Mouse (Mus musculus) heart, embryonic 15.5 days (tissue): Measurements from ENCODE around the gene Synpo2l. TPM values are rescaled to one million over a fixed set of nuclear protein-coding genes. Genes with fewer than 3 reads are reported as not detected.

Experiments
- ATAC-seq: fragments of 200-750 bp; cut with Nextera tagmentation; replicated peaks from 2 replicates; pipeline ENCODE4 v1.8.0; 2017; ENCODE audit warnings: low read depth, moderate TSS enrichment; ENCODE audit not compliant: insufficient number of reproducible peaks, insufficient read depth, low FRiP score
- H3K27ac ChIP-seq: fragments of 300-500 bp; sonication (generic); 2 replicates; pipeline ENCODE4 v1.5.1; 2015; ENCODE audit warnings: mild to moderate bottlenecking, inconsistent platforms
- H3K27me3 ChIP-seq: fragments of 300-500 bp; sonication (generic); 2 replicates; pipeline ENCODE4 v1.6.1; 2015; ENCODE audit warnings: inconsistent platforms
- H3K36me3 ChIP-seq: fragments of 300-500 bp; sonication (generic); 2 replicates; pipeline ENCODE4 v1.6.1; 2015; ENCODE audit warnings: mild to moderate bottlenecking, inconsistent platforms
- H3K4me1 ChIP-seq: fragments of 300-500 bp; sonication (generic); replicated peaks from 2 replicates; pipeline ENCODE4 v1.6.1; 2015; ENCODE audit warnings: inconsistent platforms
- H3K4me2 ChIP-seq: fragments of 300-500 bp; sonication (generic); 2 replicates; pipeline ENCODE4 v1.6.1; 2015; ENCODE audit warnings: inconsistent platforms, mild to moderate bottlenecking, moderate library complexity
- H3K4me3 ChIP-seq: fragments of 300-500 bp; sonication (generic); 2 replicates; pipeline ENCODE4 v1.5.1; 2015; ENCODE audit warnings: mild to moderate bottlenecking, inconsistent platforms
- H3K9ac ChIP-seq: fragments of 300-500 bp; sonication (generic); 2 replicates; pipeline ENCODE4 v1.6.1; 2015; ENCODE audit warnings: mild to moderate bottlenecking, inconsistent platforms
- H3K9me3 ChIP-seq: fragments of 300-500 bp; sonication (generic); replicated peaks from 2 replicates; pipeline ENCODE4 v1.6.1; 2016; ENCODE audit warnings: inconsistent platforms
- WGBS: fragments of 180-500 bp; shearing (Covaris S2); methylation state at CpG from one replicate; pipeline ENCODE4 v1.1.7; 2015; ENCODE audit warnings: mixed read lengths; 5-methylcytosine and 5-hydroxymethylcytosine counted together
- polyA plus RNA-seq: library from polyadenylated mRNA; unstranded; fragments of >200 nt; fragmentation: Nextera tagmentation; extraction: Ambion mirVana; gene quantifications from 2 replicates; pipeline ENCODE4 v1.2.1, GENCODE M21; 2015

The Synpo2l gene
- polyA plus RNA-seq, 1 experiment from 2014 or later: 174 TPM

GRCm38 (mm10) chr14:20658902-20659301 lies 9.3 kb downstream of the Synpo2l start:
- peak overlapping the region; percentile 94 for H3K27ac ChIP-seq
- no peak overlapping the region for H3K4me3 ChIP-seq
- H3K27me3 ChIP-seq: no peaks in the 10 kb centered on the region
- H3K9me3 ChIP-seq: no peaks in the 10 kb centered on the region
- H3K4me1 ChIP-seq: peaks cover 44% of the 10 kb centered on the region
- no peaks in the 10 kb centered on the region for H3K36me3 ChIP-seq
- H3K4me2 ChIP-seq: no peak overlapping the region
- 0 out of 2 replicates have a peak overlapping the region, but pooled peaks have one; percentile 83 for H3K9ac ChIP-seq
- ATAC-seq: no peak
- WGBS: 76% methylated on average over 6 of the region's 6 CpGs

- no peaks in the 10 kb centered on the region for H3K9me3 ChIP-seq
- H3K9ac ChIP-seq: no peak overlapping the region
- H3K27ac ChIP-seq: no peak overlapping the region
- H3K4me2 ChIP-seq: no peak overlapping the region
- ATAC-seq: no peak
- peaks cover 44% of the 10 kb centered on the region for H3K4me1 ChIP-seq
- H3K36me3 ChIP-seq: no peaks in the 10 kb centered on the region
- H3K4me3 ChIP-seq: no peak overlapping the region
- H3K27me3 ChIP-seq: no peaks in the 10 kb centered on the region
Measured at GRCm38 (mm10) chr14:20658326-20658725, 9.8 kb downstream of the Synpo2l start.

- 18% methylated on average over 11 of the region's 11 CpGs for WGBS
- H3K27me3 ChIP-seq: no peaks in the 10 kb centered on the region
- no peaks in the 10 kb centered on the region for H3K36me3 ChIP-seq
- H3K4me1 ChIP-seq: peaks cover 37% of the 10 kb centered on the region
- peak within 1 kb of the TSS; percentile 18; the same call in 1 of the 2 replicates for H3K9ac ChIP-seq
- H3K9me3 ChIP-seq: no peaks in the 10 kb centered on the region
- no peak for ATAC-seq
- peak within 1 kb of the TSS; percentile 61 for H3K27ac ChIP-seq
- peak within 1 kb of the TSS; percentile 22 for H3K4me3 ChIP-seq
- peak within 1 kb of the TSS; percentile 55 for H3K4me2 ChIP-seq
Measured at GRCm38 (mm10) chr14:20656361-20656760, 11.8 kb downstream of the Synpo2l start, which contains the start of gene Myoz1. Myoz1 (minus strand) TSS chr14:20656540.

- Histone ChIP-seq H3K4me3 (peak overlapping the region; percentile 22), H3K4me1 (peaks cover 33% of the 10 kb centered on the region), H3K36me3 (no peaks in the 10 kb centered on the region), H3K9me3 (no peaks in the 10 kb centered on the region), H3K27me3 (no peaks in the 10 kb centered on the region), H3K9ac (no peak overlapping the region), H3K4me2 (peak overlapping the region; percentile 55), H3K27ac (peak overlapping the region; percentile 61)
- no peak for ATAC-seq
- 50% methylated on average over 9 of the region's 9 CpGs for WGBS
Measured at GRCm38 (mm10) chr14:20655731-20656130, 12.4 kb downstream of the Synpo2l start.

- no peak overlapping the region for H3K4me3 ChIP-seq
- no peaks in the 10 kb centered on the region for H3K27me3 ChIP-seq
- peaks cover 25% of the 10 kb centered on the region for H3K4me1 ChIP-seq
- WGBS: 58% methylated on average over 9 of the region's 9 CpGs
- no peak for ATAC-seq
- peak overlapping the region; percentile 61; the same call in 1 of the 2 replicates for H3K27ac ChIP-seq
- no peaks in the 10 kb centered on the region for H3K9me3 ChIP-seq
- H3K36me3 ChIP-seq: no peaks in the 10 kb centered on the region
- no peak overlapping the region for H3K4me2 ChIP-seq
- no peak overlapping the region for H3K9ac ChIP-seq
Measured at GRCm38 (mm10) chr14:20654690-20655421, 13.3 kb downstream of the Synpo2l start.

- H3K36me3 ChIP-seq: no peaks in the 10 kb centered on the region
- no peaks in the 10 kb centered on the region for H3K27me3 ChIP-seq
- peaks cover 16% of the 10 kb centered on the region for H3K4me1 ChIP-seq
- ATAC-seq: no peak
- WGBS: 38% methylated on average over 4 of the region's 4 CpGs
- H3K9ac ChIP-seq: no peak overlapping the region
- H3K4me2 ChIP-seq: no peak overlapping the region
- H3K4me3 ChIP-seq: no peak overlapping the region
- no peaks in the 10 kb centered on the region for H3K9me3 ChIP-seq
- no peak overlapping the region for H3K27ac ChIP-seq
Measured at GRCm38 (mm10) chr14:20651722-20652256, 16.4 kb downstream of the Synpo2l start.

- H3K4me3 ChIP-seq: no peak overlapping the region
- no peaks in the 10 kb centered on the region for H3K9me3 ChIP-seq
- no peak for ATAC-seq
- no peaks in the 10 kb centered on the region for H3K27me3 ChIP-seq
- no peak overlapping the region for H3K9ac ChIP-seq
- 75% methylated on average over 2 of the region's 2 CpGs for WGBS
- no peaks in the 10 kb centered on the region for H3K36me3 ChIP-seq
- H3K4me2 ChIP-seq: no peak overlapping the region
- H3K4me1 ChIP-seq: peaks cover 11% of the 10 kb centered on the region
- no peak overlapping the region for H3K27ac ChIP-seq
Measured at GRCm38 (mm10) chr14:20651000-20651399, 17.2 kb downstream of the Synpo2l start.

GRCm38 (mm10) chr14:20646381-20646780 lies 21.8 kb downstream of the Synpo2l start:
- Histone ChIP-seq H3K36me3 (no peaks in the 10 kb centered on the region), H3K9me3 (no peaks in the 10 kb centered on the region), H3K9ac (no peak overlapping the region), H3K4me1 (peaks cover 5% of the 10 kb centered on the region), H3K4me3 (no peak overlapping the region), H3K27me3 (no peaks in the 10 kb centered on the region), H3K4me2 (no peak overlapping the region), H3K27ac (no peak overlapping the region)
- no peak; the same call in 1 of the 2 replicates for ATAC-seq

GRCm38 (mm10) chr14:20645547-20645946 lies 22.6 kb downstream of the Synpo2l start:
- Histone ChIP-seq H3K36me3 (no peaks in the 10 kb centered on the region), H3K4me1 (peaks cover 5% of the 10 kb centered on the region), H3K4me2 (no peak overlapping the region), H3K27ac (no peak overlapping the region), H3K9me3 (no peaks in the 10 kb centered on the region), H3K4me3 (no peak overlapping the region), H3K27me3 (no peaks in the 10 kb centered on the region), H3K9ac (no peak overlapping the region)
- no peak for ATAC-seq
- WGBS: 50% methylated on average over 3 of the region's 3 CpGs

- Histone ChIP-seq H3K9ac (peak overlapping the region; percentile 89), H3K4me3 (peak overlapping the region; percentile 76), H3K4me2 (peak overlapping the region; percentile 70), H3K4me1 (peaks cover 11% of the 10 kb centered on the region), H3K27ac (peak overlapping the region; percentile 96), H3K27me3 (no peaks in the 10 kb centered on the region), H3K9me3 (no peaks in the 10 kb centered on the region), H3K36me3 (no peaks in the 10 kb centered on the region)
- no peak for ATAC-seq
- 15% methylated on average over 10 of the region's 10 CpGs for WGBS
Measured at GRCm38 (mm10) chr14:20641438-20641875, 26.7 kb downstream of the Synpo2l start.

GRCm38 (mm10) chr14:20640644-20641437 lies 27.3 kb downstream of the Synpo2l start, which contains the start of gene Usp54:
Usp54 (minus strand) TSS chr14:20641063.
- H3K27me3 ChIP-seq: no peaks in the 10 kb centered on the region
- no peaks in the 10 kb centered on the region for H3K9me3 ChIP-seq
- peak within 1 kb of the TSS; percentile 84 for H3K4me2 ChIP-seq
- peak within 1 kb of the TSS; percentile 76 for H3K4me3 ChIP-seq
- H3K27ac ChIP-seq: peak within 1 kb of the TSS; percentile 96
- no peaks in the 10 kb centered on the region for H3K36me3 ChIP-seq
- under 1% methylated on average over 72 of the region's 73 CpGs for WGBS
- H3K9ac ChIP-seq: peak within 1 kb of the TSS; percentile 89
- peaks cover 11% of the 10 kb centered on the region for H3K4me1 ChIP-seq
- peak; percentile 94 for ATAC-seq
